Mouse (Mus musculus) spleen, postnatal 4 days (tissue): ENCODE measurements around the gene Pdpn.
A peak's percentile ranks its signal among the peaks of the same experiment; 100 is the strongest.

Experiments
- DNase-seq, 2 experiments: peaks; one replicate each; pipeline ENCODE4 v3.0.0; 2022; ENCODE audit warnings: low spot score in 2 of 2

The Pdpn gene

GRCm38 (mm10) chr4:143298431-143299315, 691 bp downstream of the Pdpn start:
- DNase-seq: no peak

GRCm38 (mm10) chr4:143297016-143297556, 2.3 kb downstream of the Pdpn start:
- DNase-seq: no peak

- DNase-seq: no peak
These were observed 3.2 kb downstream of the Pdpn start for GRCm38 (mm10) chr4:143296153-143296552.

GRCm38 (mm10) chr4:143294324-143294723, 5.0 kb downstream of the Pdpn start:
- DNase-seq: no peak

- no peak for DNase-seq
These were observed 10.5 kb downstream of the Pdpn start for GRCm38 (mm10) chr4:143288880-143289279.

GRCm38 (mm10) chr4:143288473-143288872, 10.9 kb downstream of the Pdpn start:
- no peak for DNase-seq

- DNase-seq: no peak
These were observed 12.3 kb downstream of the Pdpn start for GRCm38 (mm10) chr4:143287065-143287464.

GRCm38 (mm10) chr4:143280166-143280565, 19.2 kb downstream of the Pdpn start:
- peak in 1 of 2 experiments; percentile 26 for DNase-seq

- no peak for DNase-seq
These were observed 19.7 kb downstream of the Pdpn start for GRCm38 (mm10) chr4:143279661-143280060.

GRCm38 (mm10) chr4:143279016-143279415, 20.3 kb downstream of the Pdpn start:
- no peak for DNase-seq

GRCm38 (mm10) chr4:143278429-143278871, 20.9 kb downstream of the Pdpn start:
- DNase-seq: no peak

GRCm38 (mm10) chr4:143277319-143277718, 22.0 kb downstream of the Pdpn start:
- no peak for DNase-seq

GRCm38 (mm10) chr4:143271571-143271970, 27.8 kb downstream of the Pdpn start:
- DNase-seq: no peak

- no peak for DNase-seq
These were observed 28.5 kb downstream of the Pdpn start for GRCm38 (mm10) chr4:143270903-143271302.

GRCm38 (mm10) chr4:143262696-143263095, 36.7 kb downstream of the Pdpn start:
- no peak for DNase-seq

- DNase-seq: no peak
These were observed 39.5 kb downstream of the Pdpn start for GRCm38 (mm10) chr4:143259718-143260349.

GRCm38 (mm10) chr4:143258517-143258916, 40.8 kb downstream of the Pdpn start:
- DNase-seq: peak; percentile 42 to 83

- no peak for DNase-seq
These were observed 41.4 kb downstream of the Pdpn start for GRCm38 (mm10) chr4:143257971-143258370.

- DNase-seq: no peak
These were observed 43.8 kb downstream of the Pdpn start for GRCm38 (mm10) chr4:143255541-143255940.

GRCm38 (mm10) chr4:143253356-143253755, 46.0 kb downstream of the Pdpn start:
- DNase-seq: no peak

GRCm38 (mm10) chr4:143248050-143248449, 51.3 kb downstream of the Pdpn start:
- DNase-seq: peak; percentile 18 to 71

- no peak for DNase-seq
These were observed 58.1 kb downstream of the Pdpn start for GRCm38 (mm10) chr4:143241294-143241693.
